Mouse (Mus musculus): ENCODE data around the gene Gak. TPM values are rescaled to one million over a fixed set of nuclear protein-coding genes. Genes with fewer than 3 reads are reported as not detected.

Gene Gak
- polyA plus RNA-seq, 1 experiment from 2014 or later, result 61.2 TPM

DNA sequence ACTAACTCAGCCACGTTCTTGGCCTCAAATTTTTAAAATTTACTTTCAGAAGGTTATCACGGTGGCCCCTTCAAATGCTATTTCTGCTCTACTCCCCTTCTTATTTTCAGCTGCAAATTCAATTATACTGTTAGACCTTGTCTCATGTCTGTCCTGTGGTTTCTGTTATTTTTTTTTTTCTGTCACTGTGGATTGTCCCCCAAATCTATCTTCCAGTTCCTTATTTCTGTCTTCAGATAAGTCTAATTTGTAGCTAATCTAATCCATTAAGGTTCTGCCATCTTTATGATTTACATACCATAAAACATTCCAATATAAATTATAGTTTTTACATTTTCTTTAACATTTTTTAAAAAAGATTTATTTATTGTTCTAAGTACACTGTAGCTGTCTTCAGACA, 37.8 kb upstream of the Gak start:
- ATAC-seq, result no peak
- H3K36me3 ChIP-seq (ENCODE audit: control insufficient read depth, insufficient read depth), result peaks cover 9% of the 10 kb centered on the region; the same call in 1 of the 2 replicates
- no peak for TF ChIP-seq CTCF (IDR thresholded peaks at IDR 0.05; ENCODE audit: low read depth)
- WGBS, result 78% methylated on average over 2 of the region's 2 CpGs
- peaks cover 7% of the 10 kb centered on the region; the same call in 1 of the 2 replicates for H3K4me1 ChIP-seq (replicated peaks; ENCODE audit: control insufficient read depth, insufficient read depth, low read length)
- H3K27ac ChIP-seq (ENCODE audit: low read depth, low read length), result no peak overlapping the region
- H3K9me3 ChIP-seq (ENCODE audit: control insufficient read depth), result no peaks in the 10 kb centered on the region
- H3K9ac ChIP-seq (ENCODE audit: low read depth, low read length), result no peak overlapping the region
- no peak overlapping the region for H3K4me3 ChIP-seq (ENCODE audit: low read depth, low read length)
- H3K27me3 ChIP-seq (replicated peaks; ENCODE audit: control insufficient read depth, insufficient read depth, low read length), result no peaks in the 10 kb centered on the region
- no peak overlapping the region for H3K4me2 ChIP-seq (replicated peaks; ENCODE audit: low read depth)

DNA sequence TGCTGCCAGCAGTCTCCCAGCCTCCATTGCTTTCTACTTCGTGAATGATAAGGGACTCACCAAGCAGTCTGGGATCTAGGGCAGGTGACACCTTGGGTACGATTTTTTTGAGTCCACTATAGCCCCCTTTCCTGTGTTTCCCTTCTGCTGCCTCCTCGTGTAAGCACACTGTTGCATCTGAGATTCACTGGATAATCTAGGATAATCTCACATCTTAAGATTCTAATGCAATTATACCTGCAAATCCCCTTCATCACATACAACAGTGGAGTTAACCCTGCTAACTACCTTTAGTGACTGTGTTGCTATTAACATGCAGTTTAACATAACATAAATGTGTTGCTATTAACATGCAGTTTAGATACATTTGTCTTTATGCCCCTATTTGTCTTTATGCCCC, 35.5 kb upstream of the Gak start:
- Histone ChIP-seq H3K4me3 (ENCODE audit: low read depth, low read length) (no peak overlapping the region), H3K36me3 (ENCODE audit: control insufficient read depth, insufficient read depth) (no peaks in the 10 kb centered on the region), H3K27me3 (replicated peaks; ENCODE audit: control insufficient read depth, insufficient read depth, low read length) (no peaks in the 10 kb centered on the region), H3K9me3 (ENCODE audit: control insufficient read depth) (no peaks in the 10 kb centered on the region), H3K4me1 (replicated peaks; ENCODE audit: control insufficient read depth, insufficient read depth, low read length) (peaks cover 7% of the 10 kb centered on the region; the same call in 1 of the 2 replicates), H3K9ac (ENCODE audit: low read depth, low read length) (no peak overlapping the region), H3K4me2 (replicated peaks; ENCODE audit: low read depth) (no peak overlapping the region), H3K27ac (ENCODE audit: low read depth, low read length) (no peak overlapping the region)
- TF ChIP-seq CTCF (IDR thresholded peaks at IDR 0.05; ENCODE audit: low read depth), result no peak
- no peak for ATAC-seq
- WGBS, result 38% methylated on average over 3 of the region's 3 CpGs

DNA sequence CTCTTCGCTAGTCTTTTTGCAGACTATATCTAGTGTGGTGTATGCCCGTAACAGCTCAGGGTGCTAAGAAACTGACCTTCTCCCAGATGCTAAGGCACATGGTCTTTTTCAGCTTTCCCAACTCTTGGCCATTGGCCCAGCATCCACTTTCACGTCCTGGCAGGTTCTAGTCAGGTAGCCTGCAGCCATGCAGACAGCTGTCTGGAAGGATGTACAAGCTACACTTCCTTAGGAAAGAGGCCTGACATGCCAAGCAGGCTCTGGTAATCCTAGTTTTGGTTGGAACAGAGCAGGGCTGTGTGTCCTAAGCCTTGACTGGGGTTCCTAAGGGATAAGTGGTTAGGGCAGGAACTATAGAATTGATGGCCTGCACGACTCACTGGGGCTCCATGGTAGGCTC, 33.2 kb upstream of the Gak start:
- ATAC-seq, result no peak
- Histone ChIP-seq H3K27ac (ENCODE audit: low read depth, low read length) (no peak overlapping the region), H3K9ac (ENCODE audit: low read depth, low read length) (no peak overlapping the region), H3K36me3 (ENCODE audit: control insufficient read depth, insufficient read depth) (peaks cover 3% of the 10 kb centered on the region; the same call in 1 of the 2 replicates), H3K4me2 (replicated peaks; ENCODE audit: low read depth) (no peak overlapping the region), H3K9me3 (ENCODE audit: control insufficient read depth) (no peaks in the 10 kb centered on the region), H3K4me3 (ENCODE audit: low read depth, low read length) (no peak overlapping the region), H3K4me1 (replicated peaks; ENCODE audit: control insufficient read depth, insufficient read depth, low read length) (no peaks in the 10 kb centered on the region; the same call in 1 of the 2 replicates), H3K27me3 (replicated peaks; ENCODE audit: control insufficient read depth, insufficient read depth, low read length) (no peaks in the 10 kb centered on the region)
- 84% methylated on average over 4 of the region's 4 CpGs for WGBS
- no peak for TF ChIP-seq CTCF (IDR thresholded peaks at IDR 0.05; ENCODE audit: low read depth)

DNA sequence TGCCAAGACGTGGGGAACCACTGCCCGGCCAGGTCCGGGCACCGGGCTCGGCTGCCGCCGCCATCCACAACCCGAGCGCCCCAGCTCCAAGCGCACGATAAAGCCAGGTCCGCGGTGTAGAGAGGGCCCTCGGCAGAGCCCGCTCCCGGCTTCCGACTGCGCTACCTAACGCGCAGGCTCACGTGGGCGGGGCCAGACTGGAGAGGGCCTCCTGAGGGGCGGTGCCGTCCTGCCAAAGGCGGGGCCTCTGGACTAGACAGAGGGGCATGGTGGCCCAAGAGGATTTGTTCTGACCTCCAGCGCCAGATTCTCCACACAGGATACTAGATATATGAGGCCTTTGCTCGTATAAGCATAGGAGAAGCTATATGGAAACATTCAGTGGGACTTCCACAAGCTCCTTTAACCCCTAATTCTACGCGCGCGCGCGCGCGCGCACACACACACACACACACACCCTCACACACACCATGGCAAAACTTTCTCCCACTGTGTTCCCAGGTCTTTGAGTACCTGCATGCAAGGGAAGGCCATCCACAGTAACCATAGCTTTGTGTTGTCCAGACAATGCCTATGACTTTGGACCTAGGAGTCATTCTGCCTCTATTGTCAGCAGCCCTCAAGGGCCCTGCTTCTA, 31.2 kb upstream of the Gak start:
- Histone ChIP-seq H3K4me3 (ENCODE audit: low read depth, low read length) (peak overlapping the region; percentile 77), H3K9me3 (ENCODE audit: control insufficient read depth) (no peaks in the 10 kb centered on the region), H3K4me2 (replicated peaks; ENCODE audit: low read depth) (peak overlapping the region; percentile 86), H3K4me1 (replicated peaks; ENCODE audit: control insufficient read depth, insufficient read depth, low read length) (no peaks in the 10 kb centered on the region; the same call in 1 of the 2 replicates), H3K9ac (ENCODE audit: low read depth, low read length) (peak overlapping the region; percentile 86), H3K27me3 (replicated peaks; ENCODE audit: control insufficient read depth, insufficient read depth, low read length) (no peaks in the 10 kb centered on the region), H3K27ac (ENCODE audit: low read depth, low read length) (peak overlapping the region; percentile 88), H3K36me3 (ENCODE audit: control insufficient read depth, insufficient read depth) (peaks cover 22% of the 10 kb centered on the region)
- peak; percentile 89 for ATAC-seq
- 14% methylated on average over 31 of the region's 36 CpGs for WGBS
- no peak for TF ChIP-seq CTCF (IDR thresholded peaks at IDR 0.05; ENCODE audit: low read depth)

DNA sequence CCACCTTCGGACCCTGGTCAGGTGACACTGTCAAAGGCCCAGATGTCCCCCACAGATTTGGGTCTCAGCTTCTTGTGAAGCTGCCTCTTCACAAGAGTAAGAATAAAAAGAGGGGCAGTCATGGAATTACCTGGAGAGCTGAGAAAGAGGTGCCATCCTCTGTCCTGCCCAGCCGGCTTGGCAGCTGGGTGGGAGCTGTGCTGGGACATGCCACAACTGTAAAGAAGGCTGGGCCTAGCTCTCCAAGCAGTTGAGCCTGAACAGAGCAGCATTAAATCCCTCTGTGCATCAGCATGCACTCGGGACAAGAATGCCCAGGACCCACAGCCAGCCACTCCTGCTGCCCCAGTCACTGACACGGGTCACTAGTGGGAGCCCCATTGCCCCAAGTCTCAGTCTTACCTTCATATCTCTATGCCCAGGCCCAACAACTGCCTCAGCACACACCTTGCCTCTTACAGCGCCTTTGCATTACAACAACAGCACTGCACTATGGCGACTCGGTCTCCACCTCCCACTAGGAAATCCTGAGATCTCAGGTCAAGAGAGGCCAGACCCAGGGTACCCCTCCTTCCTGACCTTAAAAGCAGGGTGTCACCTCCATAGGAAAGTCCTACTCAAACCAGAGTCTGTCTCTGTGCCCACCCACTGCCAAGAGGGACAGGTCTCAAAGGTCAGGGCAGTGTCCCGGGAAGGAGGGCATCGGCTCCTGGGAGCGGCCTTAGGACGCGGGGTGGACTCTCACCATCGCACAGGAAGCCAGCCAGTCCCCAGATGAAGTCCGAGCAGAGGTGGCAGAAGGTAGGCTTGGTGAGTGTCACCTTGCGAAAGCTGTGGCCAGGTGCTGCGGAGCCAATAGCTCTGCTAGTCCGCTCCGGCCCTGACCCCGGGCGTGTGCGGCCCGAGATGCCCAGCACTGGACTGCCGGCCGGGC, 30.4 kb upstream of the Gak start, which contains the start of gene Idua:
TSS of gene Idua (plus strand) at position 634 of the 934 bp plus-strand sequence.
- 7% methylated on average over 24 of the region's 24 CpGs for WGBS
- H3K4me3 ChIP-seq (ENCODE audit: low read depth, low read length), result peak within 1 kb of the TSS; percentile 77
- no peak for TF ChIP-seq CTCF (IDR thresholded peaks at IDR 0.05; ENCODE audit: low read depth)
- peak within 1 kb of the TSS; percentile 86 for H3K9ac ChIP-seq (ENCODE audit: low read depth, low read length)
- peak within 1 kb of the TSS; percentile 86 for H3K4me2 ChIP-seq (replicated peaks; ENCODE audit: low read depth)
- no peaks in the 10 kb centered on the region; the same call in 1 of the 2 replicates for H3K4me1 ChIP-seq (replicated peaks; ENCODE audit: control insufficient read depth, insufficient read depth, low read length)
- ATAC-seq, result peak; percentile 64
- no peaks in the 10 kb centered on the region for H3K27me3 ChIP-seq (replicated peaks; ENCODE audit: control insufficient read depth, insufficient read depth, low read length)
- H3K36me3 ChIP-seq (ENCODE audit: control insufficient read depth, insufficient read depth), result peaks cover 30% of the 10 kb centered on the region
- no peaks in the 10 kb centered on the region for H3K9me3 ChIP-seq (ENCODE audit: control insufficient read depth)
- H3K27ac ChIP-seq (ENCODE audit: low read depth, low read length), result peak within 1 kb of the TSS; percentile 88

DNA sequence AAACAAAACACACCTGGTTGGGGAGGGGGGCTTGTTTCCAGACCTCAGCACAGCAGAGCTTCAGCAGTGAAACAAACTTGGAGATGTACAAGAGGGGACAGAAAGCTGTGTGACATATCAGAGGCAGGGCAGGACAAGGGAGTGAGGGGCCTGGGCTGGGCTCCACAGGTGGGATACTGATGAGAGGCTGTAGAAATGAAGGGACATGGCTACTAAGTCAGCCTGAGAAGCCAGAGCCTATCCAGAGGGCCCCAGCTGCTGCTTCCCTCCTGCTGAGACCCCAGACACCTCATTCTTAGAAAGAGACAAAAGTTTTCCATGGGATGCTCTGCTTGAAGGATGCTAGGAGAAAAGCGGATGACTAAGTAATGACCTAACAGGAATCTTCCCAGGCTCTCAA, 29.1 kb upstream of the Gak start:
- Histone ChIP-seq H3K4me2 (replicated peaks; ENCODE audit: low read depth) (peak overlapping the region; percentile 86), H3K9me3 (ENCODE audit: control insufficient read depth) (no peaks in the 10 kb centered on the region), H3K27ac (ENCODE audit: low read depth, low read length) (0 out of 2 replicates have a peak overlapping the region, but pooled peaks have one; percentile 7), H3K9ac (ENCODE audit: low read depth, low read length) (no peak overlapping the region), H3K4me1 (replicated peaks; ENCODE audit: control insufficient read depth, insufficient read depth, low read length) (peaks cover 3% of the 10 kb centered on the region; the same call in 1 of the 2 replicates), H3K4me3 (ENCODE audit: low read depth, low read length) (no peak overlapping the region), H3K36me3 (ENCODE audit: control insufficient read depth, insufficient read depth) (peaks cover 43% of the 10 kb centered on the region), H3K27me3 (replicated peaks; ENCODE audit: control insufficient read depth, insufficient read depth, low read length) (no peaks in the 10 kb centered on the region)
- no peak for ATAC-seq
- no peak for TF ChIP-seq CTCF (IDR thresholded peaks at IDR 0.05; ENCODE audit: low read depth)
- 82% methylated on average over 1 of the region's 1 CpGs for WGBS
